Mouse (Mus musculus) retina, postnatal 1 day (tissue): ENCODE measurements around the gene Cyp46a1.

Experiments
- DNase-seq: peaks from one replicate; pipeline ENCODE4 v3.0.0-alpha.2; 2012

The Cyp46a1 gene

DNA sequence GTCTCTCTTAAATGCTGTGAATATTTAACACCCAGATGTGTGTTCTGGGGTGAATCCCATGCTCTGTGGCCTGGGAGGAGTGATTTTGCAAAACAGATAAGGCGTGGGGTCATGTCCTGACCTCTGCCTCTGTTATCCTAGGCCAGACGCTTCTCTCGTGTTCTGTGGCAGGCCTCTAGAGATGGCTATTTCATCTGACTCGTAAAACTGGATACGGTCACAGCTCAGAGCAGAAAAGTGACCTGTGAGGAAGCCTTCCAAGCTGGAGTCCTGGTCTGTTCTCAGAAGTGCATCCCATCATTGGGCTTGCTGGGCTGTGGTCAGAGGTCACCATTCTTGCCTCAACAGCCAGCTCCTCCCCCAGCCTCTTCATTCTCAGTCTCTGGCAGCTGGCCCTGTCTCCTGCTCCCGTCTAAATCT is 21.7 kb upstream of the Cyp46a1 start:
- no peak for DNase-seq

DNA sequence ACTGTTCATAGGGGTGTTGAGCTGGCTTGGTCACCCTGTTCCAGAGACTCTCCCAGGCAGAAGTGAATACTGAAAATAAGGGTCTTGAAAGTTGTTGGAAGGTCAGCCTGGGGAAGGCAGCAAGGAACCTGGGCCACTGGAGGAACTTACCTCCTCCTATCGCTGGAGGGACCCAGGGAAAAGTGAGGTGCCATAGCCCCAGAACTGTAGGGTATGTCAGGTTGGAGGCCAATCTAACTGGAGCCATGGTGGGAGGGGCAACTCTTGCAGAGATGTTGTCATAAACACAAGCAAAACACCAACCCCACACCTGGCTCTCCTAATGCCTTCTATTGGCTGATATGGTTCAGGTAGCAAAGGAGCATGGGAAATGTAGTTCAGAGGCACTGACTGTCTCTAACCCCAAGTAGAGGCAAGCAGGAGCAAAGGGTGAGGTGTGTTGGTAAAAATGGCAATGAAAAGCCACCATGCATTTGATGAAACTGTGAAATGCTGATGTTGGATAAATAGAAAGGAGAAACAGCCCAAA is 20.9 kb upstream of the Cyp46a1 start:
- DNase-seq, result no peak

DNA sequence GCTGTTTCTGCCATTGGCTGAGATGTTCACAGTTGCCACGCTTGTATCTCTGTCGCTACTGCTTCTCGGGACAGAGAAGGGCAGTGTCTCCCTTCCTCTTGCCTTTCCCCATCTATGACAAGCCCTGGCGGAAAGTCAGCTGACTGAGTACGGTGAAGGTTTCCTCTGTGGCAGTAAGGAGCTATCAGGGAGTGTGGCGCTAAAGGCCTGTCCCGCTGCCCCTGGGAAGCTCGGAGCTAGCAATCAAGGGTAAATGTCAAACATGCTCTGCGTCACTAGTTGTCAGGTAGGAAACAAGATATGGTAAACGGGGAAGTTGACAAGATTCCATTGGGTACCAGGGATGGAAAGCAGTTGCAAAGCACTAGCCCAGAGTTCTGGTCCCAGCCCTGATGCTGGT is 18.4 kb upstream of the Cyp46a1 start:
- no peak for DNase-seq

DNA sequence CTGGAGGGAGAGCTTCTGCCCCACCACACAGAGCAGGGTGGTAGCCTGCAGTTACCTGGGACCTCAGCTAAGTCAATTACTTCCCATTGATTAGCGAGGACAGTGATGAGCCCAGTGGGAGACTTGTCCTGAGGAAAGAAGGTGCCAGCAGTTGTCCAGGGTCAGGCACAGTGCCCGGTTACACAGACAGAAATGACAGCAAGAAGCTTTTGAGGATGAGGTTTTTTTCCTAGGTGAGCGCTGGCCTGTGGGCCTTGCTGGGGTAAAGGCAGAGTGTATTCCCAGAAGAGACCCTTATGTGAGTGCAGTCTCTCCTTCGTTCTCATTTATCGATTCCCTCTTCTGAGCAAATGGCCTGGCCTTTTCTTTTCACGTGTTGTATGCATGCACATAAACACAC is 17.5 kb upstream of the Cyp46a1 start:
- no peak for DNase-seq

DNA sequence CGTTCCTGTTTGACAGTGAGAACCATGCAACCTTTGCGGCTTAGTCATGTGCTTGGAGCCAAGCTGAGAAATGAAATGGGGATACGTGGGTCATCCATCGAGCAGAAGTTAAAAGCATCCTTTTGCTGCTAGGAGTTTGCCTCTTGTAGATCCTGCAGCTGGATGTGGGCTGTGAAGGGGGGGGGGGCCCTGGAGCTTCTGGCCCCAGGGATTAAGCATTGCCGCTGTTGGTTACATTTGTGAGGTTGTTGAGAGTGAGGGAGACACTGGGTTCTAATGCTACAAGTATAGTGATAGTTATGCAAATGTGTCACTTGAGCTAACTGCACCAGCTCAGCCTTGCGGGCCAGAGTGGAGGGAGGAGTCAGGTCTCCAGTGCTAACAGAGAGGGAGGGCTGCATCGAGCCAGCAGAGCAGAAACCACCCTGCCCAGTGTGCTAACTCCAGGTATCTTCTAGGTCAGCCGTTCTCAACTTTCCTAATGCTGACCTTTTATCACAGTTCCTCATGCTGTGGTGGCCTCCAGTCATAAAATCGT is 16.9 kb upstream of the Cyp46a1 start:
- DNase-seq, result no peak

DNA sequence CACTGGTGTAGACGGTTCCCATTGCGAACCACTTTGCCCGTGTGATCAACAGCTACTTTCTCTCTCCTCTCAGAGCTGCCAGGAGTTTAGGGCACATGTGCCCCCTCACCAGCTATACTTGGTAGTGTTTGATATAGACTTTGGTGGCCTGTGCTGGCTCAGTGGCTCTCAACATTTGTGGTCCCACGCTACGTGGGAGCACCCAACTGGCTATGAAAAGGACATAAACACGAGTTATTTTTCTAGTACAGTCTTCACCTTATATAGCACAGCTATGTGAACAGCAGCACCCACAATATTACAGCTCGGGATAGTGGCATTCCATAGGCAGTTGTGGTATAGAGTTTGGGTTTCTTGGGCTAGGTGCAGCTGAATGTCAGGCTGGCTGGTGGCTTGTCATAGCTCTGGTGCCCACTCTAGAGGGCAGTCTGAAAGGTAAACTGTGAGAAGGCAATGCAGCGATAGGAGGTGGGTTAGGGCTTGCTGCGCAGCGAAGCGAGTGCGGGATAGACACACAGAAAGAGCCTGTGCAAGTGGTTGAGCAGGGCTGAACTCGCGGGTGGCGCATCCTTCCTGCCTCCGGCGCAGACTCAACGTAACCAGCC is 16.3 kb upstream of the Cyp46a1 start:
- DNase-seq, result no peak

DNA sequence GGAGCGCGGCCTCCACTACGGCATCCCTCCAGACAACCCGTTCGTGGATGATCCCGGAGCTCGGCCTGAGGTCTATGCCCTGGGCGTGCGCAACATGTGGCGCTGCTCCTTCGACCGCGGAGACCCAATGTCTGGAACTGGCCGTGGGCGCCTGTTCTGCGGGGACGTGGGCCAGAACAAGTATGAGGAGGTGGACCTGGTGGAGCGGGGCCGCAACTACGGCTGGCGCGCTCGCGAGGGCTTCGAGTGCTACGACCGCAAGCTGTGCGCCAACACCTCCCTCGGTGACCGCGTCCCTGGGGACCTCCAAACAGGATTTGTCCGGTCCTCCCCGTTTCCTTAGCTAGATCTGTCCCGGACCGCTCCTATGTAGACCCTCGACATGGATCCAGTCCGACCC is 15.7 kb upstream of the Cyp46a1 start:
- no peak for DNase-seq

DNA sequence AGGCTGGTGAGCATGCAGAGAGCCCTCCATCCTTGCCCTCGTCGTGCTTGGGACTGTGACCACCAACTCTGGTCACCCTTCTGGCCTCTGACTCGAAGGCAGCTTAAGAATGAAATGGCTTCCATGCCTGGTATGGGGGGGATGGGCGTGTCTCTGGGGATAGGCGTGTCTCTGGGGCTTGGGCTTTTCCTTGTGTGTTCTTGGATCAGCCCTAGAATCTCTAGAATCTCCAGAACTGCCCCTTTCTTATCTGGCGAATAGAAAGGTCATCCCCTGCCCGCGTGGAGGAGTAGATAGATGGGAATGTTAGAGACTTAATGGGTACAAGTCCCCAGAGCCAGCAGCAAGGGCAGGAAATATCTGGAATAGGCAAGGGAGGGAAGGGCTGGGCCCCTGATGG is 14.1 kb upstream of the Cyp46a1 start:
- no peak for DNase-seq

DNA sequence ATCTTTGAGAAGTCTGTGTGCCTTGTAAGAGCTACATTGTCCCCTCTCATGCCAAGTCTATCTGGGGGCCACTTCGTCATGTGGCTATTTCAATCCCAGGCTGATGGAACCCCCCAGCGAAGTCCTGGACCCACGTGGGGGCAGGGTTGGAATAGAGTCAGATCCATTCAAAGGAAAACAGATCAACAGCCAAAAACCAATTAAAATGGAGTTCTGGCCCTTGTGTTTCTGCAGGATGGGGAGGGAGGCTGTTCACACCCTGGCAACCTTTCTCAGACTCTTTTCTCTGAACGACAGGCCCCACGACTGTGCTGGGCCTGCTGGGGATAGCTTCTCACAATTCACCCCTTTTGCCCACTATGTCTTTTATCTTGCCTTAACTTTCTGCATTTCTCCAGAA is 7.8 kb upstream of the Cyp46a1 start:
- DNase-seq, result no peak

DNA sequence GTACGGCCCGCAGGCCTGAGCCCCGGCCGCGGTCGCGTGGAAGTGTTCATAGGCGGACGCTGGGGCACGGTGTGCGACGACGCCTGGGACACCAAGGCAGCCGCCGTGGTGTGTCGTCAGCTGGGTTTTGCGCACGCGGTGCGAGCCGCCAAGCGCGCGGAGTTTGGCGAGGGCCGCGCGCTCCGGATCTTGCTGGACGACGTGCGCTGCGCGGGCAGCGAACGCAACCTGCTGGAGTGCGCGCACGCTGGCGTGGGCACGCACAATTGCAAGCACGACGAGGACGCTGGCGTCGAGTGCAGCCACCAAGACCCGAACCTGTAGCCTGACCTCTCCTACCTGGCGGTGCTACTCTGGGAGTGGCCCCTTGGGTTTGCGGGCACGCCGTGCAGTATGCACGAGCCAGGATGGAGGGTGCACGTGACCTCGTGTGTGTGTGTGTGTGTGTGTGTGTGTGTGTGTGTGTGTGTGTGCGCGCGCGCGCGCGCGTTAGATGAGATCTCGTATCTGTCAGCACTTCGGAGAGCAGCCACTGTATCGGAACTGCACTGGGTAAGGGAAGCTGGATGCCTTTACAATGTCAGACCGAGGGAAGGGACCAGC is 6.2 kb upstream of the Cyp46a1 start:
- DNase-seq, result peak; percentile 85

DNA sequence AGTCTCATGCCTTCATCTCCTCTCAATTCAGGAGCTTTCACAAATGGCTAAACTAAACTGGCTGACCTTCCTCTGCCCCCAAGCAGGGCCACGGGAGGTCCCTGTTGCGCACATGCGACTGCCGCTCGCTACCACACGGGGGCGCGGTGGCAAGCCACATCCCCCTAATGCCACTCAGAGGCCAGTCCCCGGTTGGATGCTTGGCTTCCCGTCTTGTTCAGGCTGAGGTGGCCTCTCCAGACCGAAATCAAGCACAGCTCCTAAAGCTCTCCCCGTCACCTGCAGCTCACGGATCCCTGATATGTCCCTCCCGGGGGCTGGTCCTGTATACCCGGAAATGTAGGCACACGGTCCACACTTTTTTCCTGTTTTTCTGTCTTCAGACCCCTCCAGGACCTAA is 1.1 kb upstream of the Cyp46a1 start:
- peak; percentile 92 for DNase-seq

DNA sequence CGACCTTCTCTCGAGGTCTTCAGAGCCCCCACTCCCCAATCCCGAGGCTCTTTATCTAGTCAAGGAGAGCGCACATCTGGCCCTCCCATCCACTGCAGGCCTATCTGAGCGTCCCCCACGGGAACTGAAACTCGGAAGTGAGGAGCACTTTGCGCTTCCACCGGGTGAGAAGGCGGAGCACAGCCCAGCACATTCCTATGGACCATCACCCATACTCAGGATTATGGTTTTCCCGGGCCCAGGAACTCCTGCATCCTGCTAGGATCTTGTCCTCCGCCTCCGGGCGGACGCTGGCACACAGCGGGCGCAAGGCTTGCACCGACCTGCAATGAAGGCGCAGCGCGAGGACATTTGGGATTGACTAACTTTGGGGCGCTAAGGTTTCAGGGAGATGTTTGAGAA is 699 bp upstream of the Cyp46a1 start:
- no peak for DNase-seq

DNA sequence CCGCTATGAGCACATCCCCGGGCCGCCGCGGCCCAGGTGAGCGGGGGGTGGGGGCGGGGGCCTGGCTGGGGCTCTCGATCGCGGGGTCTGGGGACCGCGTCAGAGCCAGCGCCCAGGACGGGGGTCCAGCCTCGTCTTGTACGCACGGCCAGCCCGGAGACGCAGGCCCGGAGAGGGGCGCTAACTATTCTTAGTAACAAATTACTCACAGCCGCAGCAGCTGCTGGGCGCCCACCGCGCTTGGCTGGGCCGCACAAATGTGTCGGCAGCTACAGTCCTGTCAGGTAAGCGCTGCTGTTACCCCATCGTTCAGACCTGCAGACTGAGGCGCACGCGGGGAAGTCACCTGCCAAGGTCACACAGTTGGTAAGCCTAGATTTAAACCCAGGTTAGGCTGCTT is 348 bp downstream of the Cyp46a1 start:
- no peak for DNase-seq

DNA sequence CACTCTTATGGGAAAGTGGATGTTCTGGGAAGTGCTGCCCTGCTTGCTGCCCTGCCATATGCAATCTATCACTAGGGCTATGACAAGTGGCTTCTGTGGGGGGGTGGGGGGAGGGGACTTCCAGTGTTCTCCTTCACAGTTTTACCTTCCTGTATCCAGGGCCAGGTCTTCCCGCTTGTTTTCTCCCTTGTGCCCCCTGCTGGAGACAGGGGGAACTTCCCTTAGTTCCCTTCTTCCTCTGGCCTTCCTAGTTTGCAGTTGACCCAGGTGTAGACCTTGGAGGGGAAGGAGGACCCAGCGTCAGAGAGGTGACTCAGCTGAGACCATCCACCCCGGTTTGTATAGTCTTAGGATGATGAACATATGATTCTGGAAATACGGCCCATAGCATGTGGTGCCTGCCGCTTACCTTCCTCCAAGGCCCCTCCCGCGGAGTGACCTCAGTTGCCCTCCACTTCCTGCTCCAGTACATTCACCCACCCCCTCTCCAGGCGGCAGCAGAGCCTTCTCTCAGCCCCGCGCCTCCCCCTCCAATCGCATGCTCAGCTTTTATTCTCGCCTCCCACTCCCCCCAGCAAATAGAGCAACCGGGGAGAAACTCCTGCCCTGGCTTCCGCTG is 4.5 kb downstream of the Cyp46a1 start:
- peak; percentile 80 for DNase-seq

DNA sequence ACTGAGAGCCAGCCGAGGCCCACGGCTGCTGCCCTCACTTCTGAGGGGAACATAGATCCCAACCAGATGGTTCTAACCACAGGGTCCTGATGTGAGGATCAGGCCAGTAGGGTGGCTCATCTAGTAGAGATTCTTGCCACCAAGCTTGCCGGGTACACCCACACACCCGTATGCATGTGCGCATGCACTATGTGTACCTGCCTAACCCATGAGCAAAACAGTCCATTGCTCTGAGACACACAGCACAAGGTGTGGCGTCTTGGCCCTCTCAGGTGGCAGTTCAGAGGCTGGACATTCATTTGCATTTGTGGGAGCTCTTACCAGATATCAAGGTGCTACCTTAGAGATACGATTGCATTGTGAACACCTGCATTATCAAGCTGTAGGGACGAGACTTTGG is 14.0 kb downstream of the Cyp46a1 start:
- no peak for DNase-seq

DNA sequence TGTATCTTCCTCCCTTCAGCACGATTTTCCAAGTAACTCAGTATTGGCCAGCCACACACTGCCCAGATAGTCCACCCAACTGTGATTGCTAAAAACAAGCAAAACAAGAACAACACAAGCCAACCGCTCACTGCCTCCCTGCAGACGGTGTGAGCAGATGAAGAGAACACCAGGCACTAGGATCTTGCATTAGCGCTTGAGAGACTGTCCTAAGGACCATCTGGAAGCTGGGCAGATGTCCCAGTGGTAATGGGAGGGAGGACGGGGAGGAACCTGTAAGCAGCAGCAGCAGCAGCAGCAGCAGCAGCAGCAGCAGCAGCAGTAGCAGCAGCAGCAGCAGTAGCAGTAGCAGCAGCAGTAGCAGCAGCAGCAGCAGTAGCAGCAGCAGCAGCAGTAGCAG is 14.8 kb downstream of the Cyp46a1 start:
- DNase-seq, result no peak

DNA sequence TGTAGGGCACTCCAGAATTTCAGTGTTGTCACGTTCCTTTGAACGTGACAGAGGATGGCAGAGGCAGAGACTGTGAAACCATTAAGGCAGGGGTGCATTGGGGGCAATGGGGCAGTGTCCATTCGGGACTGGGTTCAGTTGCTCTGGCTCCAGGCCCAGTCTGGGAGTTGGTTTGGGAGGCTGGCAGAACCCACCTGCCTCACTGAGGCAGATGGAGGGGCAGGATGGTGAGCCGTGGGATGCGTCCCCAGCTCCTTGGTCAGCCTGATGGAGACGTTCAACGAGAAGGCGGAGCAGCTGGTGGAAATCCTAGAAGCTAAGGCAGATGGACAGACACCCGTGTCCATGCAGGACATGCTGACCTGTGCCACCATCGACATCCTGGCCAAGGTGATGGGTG is 16.8 kb downstream of the Cyp46a1 start:
- DNase-seq, result no peak

DNA sequence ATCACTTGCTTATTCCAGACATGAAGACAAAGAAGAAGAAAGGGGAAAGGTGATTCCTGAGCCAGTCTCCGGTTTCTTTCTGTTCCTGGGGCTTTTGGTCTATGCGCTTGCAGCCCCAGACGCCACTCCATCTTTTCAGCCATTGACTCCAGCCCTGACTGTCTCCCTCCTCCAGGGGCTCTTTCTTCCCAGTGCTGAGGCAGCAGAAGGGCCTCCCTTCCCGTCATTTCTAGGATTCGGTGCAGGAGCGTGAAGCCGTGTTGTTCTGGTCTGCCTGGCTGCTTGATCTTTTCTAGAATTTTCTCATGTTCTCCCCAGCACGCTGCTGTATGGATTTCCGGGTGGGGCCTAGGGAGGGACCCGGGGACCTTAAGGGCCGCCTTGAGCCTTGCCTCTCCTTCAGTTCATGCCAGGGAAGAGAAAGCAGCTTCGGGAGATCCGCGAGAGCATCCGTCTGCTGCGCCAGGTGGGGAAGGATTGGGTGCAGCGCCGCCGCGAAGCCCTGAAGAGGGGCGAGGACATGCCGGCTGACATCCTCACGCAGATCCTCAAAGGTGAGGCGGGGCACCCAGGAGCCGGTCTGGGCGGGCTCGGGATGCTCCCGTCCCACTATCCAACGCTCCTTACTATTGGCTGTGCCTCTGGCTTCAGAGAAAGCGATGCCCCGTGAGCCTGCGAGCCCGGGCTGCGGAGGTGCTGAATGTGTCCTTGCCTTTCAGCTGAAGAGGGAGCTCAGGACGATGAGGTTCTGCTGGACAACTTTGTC is 18.4 kb downstream of the Cyp46a1 start:
- DNase-seq, result no peak

DNA sequence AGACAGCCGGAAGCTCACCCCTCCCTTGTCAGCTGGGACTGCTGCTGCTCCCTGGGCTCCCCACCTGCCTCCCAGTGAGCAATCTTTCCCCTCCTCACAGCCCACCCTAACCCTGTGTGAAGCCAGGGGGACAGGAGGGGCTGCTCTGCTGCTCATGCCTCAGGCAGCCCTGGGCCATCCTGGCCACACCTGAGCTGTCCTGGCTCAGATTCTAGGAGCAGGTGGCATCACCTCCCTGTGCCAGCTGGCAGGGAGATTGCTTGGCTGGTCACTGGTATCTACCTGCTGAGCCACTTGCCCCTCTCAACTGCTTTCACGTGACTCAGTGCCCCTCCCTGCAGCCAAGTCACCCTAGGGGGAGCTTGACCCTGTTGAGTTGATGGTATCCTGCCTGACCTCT is 20.1 kb downstream of the Cyp46a1 start:
- DNase-seq, result no peak

DNA sequence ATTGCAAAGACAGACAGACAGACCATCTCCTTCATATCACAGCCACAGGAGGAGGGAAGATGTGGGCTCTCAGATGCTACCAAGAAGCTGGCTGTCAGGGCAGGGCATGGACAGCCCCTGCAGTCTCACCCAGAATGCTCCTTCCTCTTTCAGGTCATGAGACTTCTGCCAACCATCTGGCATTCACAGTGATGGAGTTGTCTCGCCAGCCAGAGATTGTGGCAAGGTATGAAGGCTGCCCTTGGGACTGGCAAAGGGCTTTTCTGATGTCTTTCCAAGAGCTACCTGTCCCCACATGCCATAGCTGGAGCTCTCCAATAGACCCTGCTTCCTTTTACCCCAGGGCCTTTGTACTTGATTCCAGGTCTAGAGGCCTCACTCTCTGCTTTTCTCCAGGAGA is 21.1 kb downstream of the Cyp46a1 start:
- no peak for DNase-seq

DNA sequence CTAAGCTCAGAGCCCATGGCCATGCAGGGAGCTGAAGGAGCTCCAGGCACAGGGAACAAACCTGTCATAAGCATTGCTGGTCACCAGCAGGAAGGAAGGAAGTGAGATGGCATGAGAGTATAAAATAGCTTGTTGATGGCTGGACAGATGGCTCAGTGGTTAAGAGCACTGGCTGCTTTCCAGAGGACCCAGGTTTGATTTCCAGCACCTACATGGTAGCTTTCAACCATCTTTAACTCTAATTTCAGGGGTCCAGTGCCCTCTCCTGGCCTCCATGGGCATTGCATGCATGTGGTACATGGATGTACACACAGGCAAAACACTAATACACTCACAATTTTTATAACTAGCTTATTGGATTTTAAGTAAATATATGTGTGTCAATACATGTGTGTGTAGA is 21.8 kb downstream of the Cyp46a1 start:
- DNase-seq, result no peak

DNA sequence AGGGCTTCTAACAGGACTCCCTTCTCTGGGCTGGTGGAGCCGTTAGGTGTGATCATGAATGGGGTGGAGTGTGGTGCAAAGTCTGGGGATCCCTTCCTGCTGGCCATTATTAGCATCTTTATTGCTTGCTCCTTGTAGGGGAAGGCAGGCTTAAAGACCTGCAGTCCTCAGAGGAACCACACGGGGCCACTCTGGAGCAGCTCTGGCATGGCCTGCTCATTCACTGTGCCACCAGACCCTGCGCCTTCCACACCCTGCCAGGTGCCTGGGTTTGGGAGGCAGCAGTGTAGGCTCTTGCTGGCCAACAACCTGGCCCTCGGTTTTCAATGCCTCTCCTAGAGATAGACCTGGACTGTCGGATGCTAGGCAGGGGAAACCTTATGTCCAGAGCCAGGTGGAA is 29.6 kb downstream of the Cyp46a1 start:
- peak; percentile 86 for DNase-seq

DNA sequence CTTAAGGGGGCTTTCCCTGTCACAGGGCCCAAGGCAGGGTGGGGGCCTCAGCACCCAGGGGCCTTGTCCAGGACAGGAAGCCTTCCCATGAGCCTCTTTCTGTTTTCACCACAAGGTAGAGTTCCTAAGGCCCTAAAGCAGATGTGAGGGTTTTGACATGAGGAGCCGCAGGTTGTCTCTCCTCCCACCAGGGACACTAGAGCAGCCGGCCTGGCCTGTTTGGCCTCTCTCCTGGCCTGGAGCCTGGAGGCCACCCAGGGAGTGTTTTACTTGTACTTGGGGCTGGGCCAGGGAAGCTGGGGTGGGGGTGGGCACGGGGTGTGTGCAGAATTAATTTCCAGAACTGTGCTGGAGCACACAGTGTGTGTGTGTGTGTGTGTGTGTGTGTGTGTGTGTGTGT is 31.2 kb downstream of the Cyp46a1 start:
- peak; percentile 84 for DNase-seq

DNA sequence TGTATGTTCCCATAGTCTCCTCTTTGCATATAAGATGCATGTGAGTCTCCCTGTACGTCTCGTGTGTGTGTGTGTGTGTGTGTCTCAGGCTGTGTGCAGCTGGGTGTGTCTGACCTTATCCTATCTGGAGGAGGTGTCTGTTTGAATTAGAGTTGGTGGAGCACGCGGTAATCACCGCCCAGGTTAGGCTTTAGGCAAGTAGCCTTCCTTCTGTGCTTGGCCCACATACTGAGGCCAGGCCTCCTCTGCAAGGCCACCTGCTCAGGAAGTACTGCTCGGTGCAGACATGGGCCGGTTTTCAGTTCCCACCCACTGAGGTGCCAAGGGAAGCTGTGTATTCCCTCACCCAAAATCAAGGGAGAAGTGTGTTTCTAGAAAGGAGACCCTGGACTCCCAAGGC is 31.7 kb downstream of the Cyp46a1 start:
- no peak for DNase-seq
